Mouse (Mus musculus): Measurements from ENCODE around the gene Dio3. TPM values are rescaled to one million over a fixed set of nuclear protein-coding genes. Genes with fewer than 3 reads are reported as not detected.

Gene Dio3
- total RNA-seq (2014; rRNA removed) (2.7 and 3.1 TPM in 2 replicates), polyA plus RNA-seq (2015; fragmentation: Nextera tagmentation; extraction: Ambion mirVana) (1.2 and 1.8 TPM in 2 replicates)

GRCm38 (mm10) chr12:110278853-110279252, at the start of gene Dio3:
Gene Dio3, plus strand, starts transcription at chr12:110279068.
- peak within 1 kb of the TSS; percentile 46 for H3K4me3 ChIP-seq (ENCODE audit: low read depth, low read length)
- TF ChIP-seq CTCF (IDR thresholded peaks at IDR 0.05): no peak
- H3K27me3 ChIP-seq (ENCODE audit: insufficient read depth, low read length): peaks cover 85% of the 10 kb centered on the region
- no peak for DNase-seq (ENCODE audit: low spot score)
- peak within 1 kb of the TSS; percentile 77 for H3K4me2 ChIP-seq (ENCODE audit: low read depth, low read length, poor library complexity, severe bottlenecking)
- no peaks in the 10 kb centered on the region; the same call in 1 of the 2 replicates for H3K4me1 ChIP-seq (ENCODE audit: insufficient read depth, low read length)
- no peaks in the 10 kb centered on the region for H3K36me3 ChIP-seq (ENCODE audit: insufficient read depth, low read length)
- WGBS: under 1% methylated on average over 30 of the region's 34 CpGs
- no peaks in the 10 kb centered on the region for H3K9me3 ChIP-seq (ENCODE audit: low read length)
- ATAC-seq (ENCODE audit: low FRiP score): peak; percentile 24; the same call in 1 of the 2 replicates
- peak within 1 kb of the TSS; percentile 24; the same call in 1 of the 2 replicates for H3K9ac ChIP-seq (replicated peaks; ENCODE audit: low read length, poor library complexity, severe bottlenecking)
- H3K27ac ChIP-seq (ENCODE audit: low read depth, low read length): no peak within 1 kb of the TSS

DNA sequence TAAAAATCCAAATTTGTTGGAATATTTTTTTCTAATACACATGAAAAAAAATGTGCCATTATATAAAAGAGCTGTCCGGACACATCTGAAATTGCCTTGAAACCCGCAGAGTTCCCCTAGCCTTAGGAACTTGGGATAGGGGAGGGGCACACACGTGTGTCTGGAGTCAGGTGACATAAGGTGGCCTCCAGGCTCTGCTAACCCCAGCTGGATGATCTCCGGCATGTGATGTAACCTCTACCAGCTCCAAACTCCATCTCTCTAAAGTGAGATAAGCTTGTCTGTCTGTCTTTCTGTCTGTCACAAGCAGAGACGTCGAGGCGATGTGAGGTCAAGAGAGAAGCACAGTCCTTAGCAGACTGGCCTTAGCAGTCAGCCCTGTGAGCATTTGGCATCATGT, 48.6 kb upstream of the Dio3 start:
- Histone ChIP-seq H3K4me1 (ENCODE audit: insufficient read depth, low read length) (no peaks in the 10 kb centered on the region), H3K27me3 (ENCODE audit: insufficient read depth, low read length) (no peaks in the 10 kb centered on the region), H3K4me2 (ENCODE audit: low read depth, low read length, poor library complexity, severe bottlenecking) (no peak overlapping the region), H3K9ac (replicated peaks; ENCODE audit: low read length, poor library complexity, severe bottlenecking) (no peak overlapping the region), H3K4me3 (ENCODE audit: low read depth, low read length) (no peak overlapping the region), H3K36me3 (ENCODE audit: insufficient read depth, low read length) (no peaks in the 10 kb centered on the region), H3K27ac (ENCODE audit: low read depth, low read length) (no peak overlapping the region), H3K9me3 (ENCODE audit: low read length) (no peaks in the 10 kb centered on the region)
- no peak for DNase-seq (ENCODE audit: low spot score)
- 88% methylated on average over 7 of the region's 7 CpGs for WGBS
- no peak for TF ChIP-seq CTCF (IDR thresholded peaks at IDR 0.05)
- no peak for ATAC-seq (ENCODE audit: low FRiP score)

- no peak overlapping the region for H3K27ac ChIP-seq (ENCODE audit: low read depth, low read length)
- no peak for TF ChIP-seq CTCF (IDR thresholded peaks at IDR 0.05)
- H3K4me2 ChIP-seq (ENCODE audit: low read depth, low read length, poor library complexity, severe bottlenecking): no peak overlapping the region
- H3K4me3 ChIP-seq (ENCODE audit: low read depth, low read length): no peak overlapping the region
- H3K9me3 ChIP-seq (ENCODE audit: low read length): no peaks in the 10 kb centered on the region
- 71% methylated on average over 8 of the region's 8 CpGs for WGBS
- no peak for DNase-seq (ENCODE audit: low spot score)
- no peaks in the 10 kb centered on the region for H3K27me3 ChIP-seq (ENCODE audit: insufficient read depth, low read length)
- no peaks in the 10 kb centered on the region for H3K4me1 ChIP-seq (ENCODE audit: insufficient read depth, low read length)
- no peak for ATAC-seq (ENCODE audit: low FRiP score)
- no peak overlapping the region for H3K9ac ChIP-seq (replicated peaks; ENCODE audit: low read length, poor library complexity, severe bottlenecking)
- H3K36me3 ChIP-seq (ENCODE audit: insufficient read depth, low read length): no peaks in the 10 kb centered on the region
Observed at GRCm38 (mm10) chr12:110230767-110231166, 48.1 kb upstream of the Dio3 start.

DNA sequence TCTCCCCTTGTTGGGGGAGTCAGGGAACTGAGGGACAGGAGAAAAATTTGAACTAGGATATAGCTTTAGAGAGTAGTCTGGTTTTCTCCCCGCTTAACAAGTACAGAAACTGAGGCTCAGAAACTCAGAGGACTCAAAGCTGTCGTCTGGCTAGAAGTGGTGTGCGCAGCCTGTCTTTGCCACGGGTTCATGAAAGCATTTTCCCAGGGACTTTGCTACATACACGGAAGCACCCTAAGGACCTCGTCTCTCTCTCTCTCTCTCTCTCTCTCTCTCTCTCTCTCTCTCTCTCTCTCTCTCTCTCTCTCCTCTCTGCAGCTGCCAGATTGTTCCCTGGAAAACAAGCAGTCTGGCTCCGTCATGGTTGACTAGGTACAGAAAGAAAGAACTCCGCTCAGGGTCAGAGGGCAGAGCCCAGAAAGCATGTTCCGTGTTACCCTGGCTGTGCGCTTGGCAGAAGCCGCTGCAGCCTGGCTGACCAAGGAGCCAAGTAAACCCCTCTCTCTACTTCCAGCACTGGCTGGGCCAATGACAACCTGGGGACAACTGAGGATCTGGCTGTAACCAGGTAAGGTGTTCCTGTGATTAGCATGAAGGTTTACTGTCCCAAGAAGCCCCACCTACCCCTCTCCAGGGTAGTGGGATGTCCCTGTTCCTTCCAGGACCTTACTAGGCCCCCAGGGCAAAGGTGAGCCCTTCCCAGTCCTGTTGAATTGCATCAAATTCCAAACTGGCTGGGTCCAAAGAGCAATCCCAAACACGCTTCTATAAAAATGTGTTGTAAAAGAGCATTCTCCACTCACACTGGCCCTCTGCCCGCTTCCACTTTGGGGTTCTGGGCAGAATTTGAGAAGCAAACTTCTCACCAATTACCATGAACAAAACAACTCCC, 46.9 kb upstream of the Dio3 start:
- no peaks in the 10 kb centered on the region for H3K27me3 ChIP-seq (ENCODE audit: insufficient read depth, low read length)
- H3K4me2 ChIP-seq (ENCODE audit: low read depth, low read length, poor library complexity, severe bottlenecking): no peak overlapping the region
- WGBS: 36% methylated on average over 13 of the region's 13 CpGs
- no peak overlapping the region for H3K9ac ChIP-seq (replicated peaks; ENCODE audit: low read length, poor library complexity, severe bottlenecking)
- ATAC-seq (ENCODE audit: low FRiP score): no peak
- H3K27ac ChIP-seq (ENCODE audit: low read depth, low read length): no peak overlapping the region
- peak; percentile 25 for DNase-seq (ENCODE audit: low spot score)
- H3K4me1 ChIP-seq (ENCODE audit: insufficient read depth, low read length): no peaks in the 10 kb centered on the region
- no peaks in the 10 kb centered on the region for H3K36me3 ChIP-seq (ENCODE audit: insufficient read depth, low read length)
- no peak overlapping the region for H3K4me3 ChIP-seq (ENCODE audit: low read depth, low read length)
- no peak for TF ChIP-seq CTCF (IDR thresholded peaks at IDR 0.05)
- H3K9me3 ChIP-seq (ENCODE audit: low read length): no peaks in the 10 kb centered on the region

GRCm38 (mm10) chr12:110235908-110236307, 43.0 kb upstream of the Dio3 start:
- Histone ChIP-seq H3K4me1 (ENCODE audit: insufficient read depth, low read length) (no peaks in the 10 kb centered on the region), H3K4me3 (ENCODE audit: low read depth, low read length) (no peak overlapping the region), H3K9me3 (ENCODE audit: low read length) (no peaks in the 10 kb centered on the region), H3K9ac (replicated peaks; ENCODE audit: low read length, poor library complexity, severe bottlenecking) (no peak overlapping the region), H3K27ac (ENCODE audit: low read depth, low read length) (no peak overlapping the region), H3K36me3 (ENCODE audit: insufficient read depth, low read length) (no peaks in the 10 kb centered on the region), H3K27me3 (ENCODE audit: insufficient read depth, low read length) (no peaks in the 10 kb centered on the region), H3K4me2 (ENCODE audit: low read depth, low read length, poor library complexity, severe bottlenecking) (no peak overlapping the region)
- 90% methylated on average over 4 of the region's 4 CpGs for WGBS
- DNase-seq (ENCODE audit: low spot score) (no peak), ATAC-seq (ENCODE audit: low FRiP score) (no peak)
- no peak for TF ChIP-seq CTCF (IDR thresholded peaks at IDR 0.05)

DNA sequence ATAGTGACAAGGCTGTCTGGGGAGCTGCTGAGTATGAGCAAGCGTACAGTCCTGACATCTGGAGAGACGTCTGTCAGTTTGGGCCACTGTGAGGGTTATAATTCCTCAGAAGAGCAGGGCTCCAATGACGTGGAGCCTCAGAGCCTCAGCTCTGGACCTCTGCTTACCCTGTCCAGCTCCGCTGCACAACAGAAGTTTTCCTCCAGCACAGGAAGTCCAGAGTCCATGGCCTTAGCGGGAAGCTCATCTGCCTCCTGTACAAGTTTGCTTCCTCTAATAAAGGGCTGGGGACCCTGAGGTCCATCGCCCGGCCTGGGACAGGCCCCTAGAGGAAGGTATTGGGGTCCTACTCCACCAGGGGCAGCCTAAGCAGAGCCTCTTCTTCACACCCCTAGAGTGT, 41.8 kb upstream of the Dio3 start:
- no peak overlapping the region for H3K4me2 ChIP-seq (ENCODE audit: low read depth, low read length, poor library complexity, severe bottlenecking)
- no peaks in the 10 kb centered on the region for H3K9me3 ChIP-seq (ENCODE audit: low read length)
- ATAC-seq (ENCODE audit: low FRiP score): no peak
- H3K4me3 ChIP-seq (ENCODE audit: low read depth, low read length): no peak overlapping the region
- H3K4me1 ChIP-seq (ENCODE audit: insufficient read depth, low read length): no peaks in the 10 kb centered on the region
- no peak overlapping the region for H3K9ac ChIP-seq (replicated peaks; ENCODE audit: low read length, poor library complexity, severe bottlenecking)
- no peak for TF ChIP-seq CTCF (IDR thresholded peaks at IDR 0.05)
- no peaks in the 10 kb centered on the region for H3K27me3 ChIP-seq (ENCODE audit: insufficient read depth, low read length)
- no peak overlapping the region for H3K27ac ChIP-seq (ENCODE audit: low read depth, low read length)
- DNase-seq (ENCODE audit: low spot score): no peak
- no peaks in the 10 kb centered on the region for H3K36me3 ChIP-seq (ENCODE audit: insufficient read depth, low read length)
- 87% methylated on average over 7 of the region's 7 CpGs for WGBS
